ENCODE assay signal across 25 mouse cellular contexts in genomic region chr13:52902517-52902916, GRCm38 (mm10). TPM values are rescaled to one million over a fixed set of nuclear protein-coding genes. Genes with fewer than 3 reads are reported as not detected.
DNase-seq lines count a peak whose midpoint lies in the region; ATAC-seq and TF ChIP-seq lines count a peak whose summit lies in the region.
"Had no signal": no experiment of that assay in that cellular context is flagged by ENCODE, and none has a peak within 500 bp of the region (broad histone marks: within the 10 kb centered on the region; RNA-seq: fewer than 3 reads in every experiment).

No protein-coding gene starts in this region.

- no peak overlapping the region for H3K9ac ChIP-seq in liver, embryonic 12.5 days
- no peak overlapping the region for H3K9ac ChIP-seq in liver, embryonic 11.5 days (ENCODE audit: low read depth, low read length)
- no peak overlapping the region for H3K9ac ChIP-seq in lung, embryonic 16.5 days (ENCODE audit: low read length)
- no peak overlapping the region for H3K9ac ChIP-seq in stomach, postnatal 0 days (ENCODE audit: low read length)
- H3K9ac ChIP-seq: embryonic facial prominence, embryonic 15.5 days; heart, embryonic 15.5 days; liver, embryonic 15.5 days had no signal

- H3K36me3 ChIP-seq in liver, embryonic 12.5 days = peaks cover 11% of the 10 kb centered on the region
- no peaks in the 10 kb centered on the region for H3K36me3 ChIP-seq in liver, embryonic 11.5 days (ENCODE audit: control insufficient read depth, insufficient read depth, low read length)
- peaks cover 2% of the 10 kb centered on the region for H3K36me3 ChIP-seq in lung, embryonic 16.5 days (ENCODE audit: control insufficient read depth, insufficient read depth, low read length)
- H3K36me3 ChIP-seq in stomach, postnatal 0 days (ENCODE audit: control insufficient read depth, insufficient read depth, low read length) = no peaks in the 10 kb centered on the region

- TF ChIP-seq CTCF in stomach, postnatal 0 days (IDR thresholded peaks at IDR 0.05; ENCODE audit: low read depth) = no peak

- H3K4me1 ChIP-seq in liver, embryonic 12.5 days = peaks cover 30% of the 10 kb centered on the region
- H3K4me1 ChIP-seq in liver, embryonic 11.5 days (replicated peaks; ENCODE audit: control insufficient read depth, insufficient read depth, low read length) = peaks cover 10% of the 10 kb centered on the region; the same call in 1 of the 2 replicates
- H3K4me1 ChIP-seq in lung, embryonic 16.5 days (replicated peaks; ENCODE audit: control insufficient read depth, insufficient read depth, low read length) = peaks cover 17% of the 10 kb centered on the region
- H3K4me1 ChIP-seq in stomach, postnatal 0 days (replicated peaks; ENCODE audit: control insufficient read depth, insufficient read depth) = 0 out of 2 replicates have a peak, but pooled peaks cover 2% of the 10 kb centered on the region

- 76% methylated on average over 8 of the region's 8 CpGs for WGBS in liver, embryonic 12.5 days (ENCODE audit: insufficient replicate concordance)
- WGBS in liver, embryonic 11.5 days = 83% methylated on average over 8 of the region's 8 CpGs
- WGBS in lung, embryonic 16.5 days = 57% methylated on average over 8 of the region's 8 CpGs
- WGBS in stomach, postnatal 0 days = 70% methylated on average over 8 of the region's 8 CpGs

- no peaks in the 10 kb centered on the region for H3K9me3 ChIP-seq in liver, embryonic 12.5 days (replicated peaks)
- no peaks in the 10 kb centered on the region for H3K9me3 ChIP-seq in liver, embryonic 11.5 days (ENCODE audit: control insufficient read depth, low read length)
- H3K9me3 ChIP-seq in lung, embryonic 16.5 days (ENCODE audit: control insufficient read depth, low read length) = no peaks in the 10 kb centered on the region
- no peaks in the 10 kb centered on the region for H3K9me3 ChIP-seq in stomach, postnatal 0 days (ENCODE audit: control insufficient read depth, low read length)
- H3K9me3 ChIP-seq: embryonic facial prominence, embryonic 15.5 days; heart, embryonic 15.5 days; liver, embryonic 15.5 days; midbrain, embryonic 10.5 days had no signal

- no peak overlapping the region for H3K4me2 ChIP-seq in liver, embryonic 12.5 days
- no peak overlapping the region for H3K4me2 ChIP-seq in liver, embryonic 11.5 days
- no peak overlapping the region for H3K4me2 ChIP-seq in lung, embryonic 16.5 days (ENCODE audit: low read depth, low read length)
- no peak overlapping the region for H3K4me2 ChIP-seq in stomach, postnatal 0 days (replicated peaks; ENCODE audit: low read depth)
- H3K4me2 ChIP-seq: embryonic facial prominence, embryonic 15.5 days; heart, embryonic 15.5 days; liver, embryonic 15.5 days had no signal

- ATAC-seq in liver, embryonic 12.5 days = 0 out of 2 replicates have a peak, but pooled peaks have one; percentile 22
- ATAC-seq in liver, embryonic 11.5 days (replicated peaks; ENCODE audit: low FRiP score) = no peak
- 0 out of 2 replicates have a peak, but pooled peaks have one; percentile 21 for ATAC-seq in lung, embryonic 16.5 days (ENCODE audit: low read depth)
- peak; percentile 46; the same call in 1 of the 2 replicates for ATAC-seq in stomach, postnatal 0 days (ENCODE audit: low FRiP score, low TSS enrichment)
- ATAC-seq: activated CD4-positive, CD25-positive, alpha-beta regulatory T cell, adult 4 months; CD4-positive, CD25-positive, alpha-beta regulatory T cell, adult 4 months; forebrain, embryonic 16.5 days; hindbrain, embryonic 16.5 days; intestine, postnatal 0 days; Patski had no signal

- no peaks in the 10 kb centered on the region for H3K27me3 ChIP-seq in liver, embryonic 12.5 days (replicated peaks)
- H3K27me3 ChIP-seq in liver, embryonic 11.5 days (replicated peaks; ENCODE audit: control insufficient read depth, insufficient read depth, low read length) = no peaks in the 10 kb centered on the region
- no peaks in the 10 kb centered on the region for H3K27me3 ChIP-seq in lung, embryonic 16.5 days (ENCODE audit: control insufficient read depth, insufficient read depth, low read depth, low read length)
- no peaks in the 10 kb centered on the region for H3K27me3 ChIP-seq in stomach, postnatal 0 days (ENCODE audit: control insufficient read depth, insufficient read depth, low read length)
- H3K27me3 ChIP-seq: embryonic facial prominence, embryonic 15.5 days; heart, embryonic 15.5 days; liver, embryonic 15.5 days; Patski had no signal

- no peak overlapping the region for H3K4me3 ChIP-seq in liver, embryonic 12.5 days
- H3K4me3 ChIP-seq in liver, embryonic 11.5 days (ENCODE audit: low read depth, low read length) = no peak overlapping the region
- H3K4me3 ChIP-seq in lung, embryonic 16.5 days (ENCODE audit: low read length) = no peak overlapping the region
- no peak overlapping the region for H3K4me3 ChIP-seq in stomach, postnatal 0 days (ENCODE audit: low read depth, low read length)
- H3K4me3 ChIP-seq: embryonic facial prominence, embryonic 15.5 days; heart, embryonic 15.5 days; left cerebral cortex, adult 2 months; liver, embryonic 15.5 days; midbrain, embryonic 10.5 days had no signal

- no peak overlapping the region for H3K27ac ChIP-seq in liver, embryonic 12.5 days
- H3K27ac ChIP-seq in liver, embryonic 11.5 days (ENCODE audit: low read depth, low read length) = no peak overlapping the region
- no peak overlapping the region for H3K27ac ChIP-seq in lung, embryonic 16.5 days (ENCODE audit: low read length)
- H3K27ac ChIP-seq in stomach, postnatal 0 days (replicated peaks) = no peak overlapping the region
- H3K27ac ChIP-seq: heart, embryonic 15.5 days; left cerebral cortex, adult 2 months; liver, embryonic 15.5 days; midbrain, embryonic 10.5 days had no signal

- DNase-seq in adrenal gland, postnatal 36 days = peak; percentile 32 to 34
- DNase-seq in adrenal gland, postnatal 25 days = no peak
- DNase-seq in liver, embryonic 11.5 days (ENCODE audit: low spot score) = no peak
- DNase-seq in stomach, postnatal 0 days (ENCODE audit: low spot score) = no peak
- DNase-seq in urinary bladder, postnatal 4 days (ENCODE audit: low spot score in 2 of 2) = no peak
- no peak for DNase-seq in T-cell, adult 2 months (ENCODE audit: low spot score)
- DNase-seq: adrenal gland, postnatal 10 days; cerebellum, adult 18-20 months; cerebellum, postnatal 36 days; gastrocnemius, postnatal 36 days; left cerebral cortex, postnatal 4 days; right cerebral cortex, postnatal 4 days had no signal

- TF ChIP-seq EP300 in stomach, postnatal 0 days (optimal IDR thresholded peaks at IDR 0.05) = no peak

RNA-seq across cellular contexts. Expression of gene Auh, which starts 27.0 kb away (rescaled TPM):
- 100 to 1,000 TPM; 130 to 159 TPM for total RNA-seq in adrenal gland, postnatal 36 days (2021)
- total RNA-seq in adrenal gland, postnatal 25 days (2021) = 149 and 158 TPM in 2 replicates
- polyA plus RNA-seq in liver, embryonic 12.5 days (2016; fragmentation: Nextera tagmentation; extraction: Ambion mirVana) = 30.1 and 32.6 TPM in 2 replicates
- 35.4 and 36.4 TPM in 2 replicates for polyA plus RNA-seq in liver, embryonic 11.5 days (2014; fragmentation: Nextera tagmentation; extraction: Ambion mirVana)
- 44.6 TPM in 2 replicates for polyA plus RNA-seq in lung, embryonic 16.5 days (2015; fragmentation: Nextera tagmentation; extraction: Ambion mirVana)
- 41.4 and 47.8 TPM in 2 replicates for polyA plus RNA-seq in stomach, postnatal 0 days (2015; fragmentation: Nextera tagmentation; extraction: Ambion mirVana)

Comparison
In these comparisons a context has a peak if more than half of its experiments do, and no peak if none do; other contexts are left out.
1. DNase-seq: peak in adrenal gland, postnatal 36 days (2 of 2); none in adrenal gland, postnatal 25 days (single experiment), liver, embryonic 11.5 days (single experiment), stomach, postnatal 0 days (single experiment), urinary bladder, postnatal 4 days (0 of 2) and T-cell, adult 2 months (single experiment).